Mouse (Mus musculus) testis, adult 2 months (tissue): ENCODE measurements around the gene Lars2.

Experiments used
- CTCF ChIP-seq: fragments of 200-500 bp; IDR thresholded peaks from 2 replicates; pipeline ENCODE4 v1.5.1; 2012; ENCODE audit warnings: low read depth, mild to moderate bottlenecking, inconsistent platforms, low read length, moderate library complexity; ENCODE audit not compliant: control insufficient read depth, insufficient read depth, insufficient replicate concordance
- POLR2A ChIP-seq: fragments of 200-500 bp; IDR thresholded peaks from 2 replicates; pipeline ENCODE4 v1.6.1; 2012; ENCODE audit warnings: low read depth, mild to moderate bottlenecking, inconsistent platforms, low read length, moderate library complexity; ENCODE audit not compliant: control insufficient read depth

DNA sequence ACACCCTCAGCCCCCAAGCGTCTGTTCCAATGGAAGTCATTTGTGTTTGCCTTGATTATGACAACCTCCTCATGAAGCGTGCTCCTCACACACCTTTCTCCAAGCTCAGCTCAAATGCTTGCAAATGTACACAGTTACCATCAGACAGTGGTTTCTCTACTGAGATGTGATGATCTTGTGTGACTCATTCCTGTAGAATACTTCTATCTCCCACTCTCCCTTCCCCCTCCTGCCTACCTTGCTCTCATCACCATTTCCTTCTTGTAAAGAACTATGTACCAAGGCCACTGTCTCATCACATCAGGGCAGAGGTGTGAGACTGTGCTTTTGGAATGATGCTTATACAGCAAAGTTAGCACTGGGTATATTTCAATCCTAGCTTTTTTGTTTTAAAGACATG, 33.2 kb upstream of the Lars2 start:
- TF ChIP-seq POLR2A (no peak), CTCF (no peak)
